Mouse (Mus musculus) intestine, postnatal 0 days (tissue): ENCODE measurements at regions not wholly inside any gene's neighbourhood (a gene's known extent, or its start where the extent isn't known, plus 50 kb on each side); places are given as distances from the start of the nearest gene placed in this dataset.

Experiments
- ATAC-seq: fragments of 200-750 bp; cut with Nextera tagmentation; 2 replicates; pipeline ENCODE4 v1.8.0; 2017; ENCODE audit warnings: mild to moderate bottlenecking, moderate TSS enrichment, moderate library complexity
- H3K27ac ChIP-seq: fragments of 300-500 bp; sonication (generic); 2 replicates; pipeline ENCODE4 v1.5.1; 2014; ENCODE audit warnings: mild to moderate bottlenecking, low read depth, low read length, moderate library complexity
- H3K27me3 ChIP-seq: fragments of 300-500 bp; sonication (generic); replicated peaks from 2 replicates; pipeline ENCODE4 v1.6.1; 2014; ENCODE audit warnings: low read length, mixed read lengths; ENCODE audit not compliant: control insufficient read depth, insufficient read depth
- H3K36me3 ChIP-seq: fragments of 300-500 bp; sonication (generic); 2 replicates; pipeline ENCODE4 v1.6.1; 2014; ENCODE audit warnings: mild to moderate bottlenecking, moderate library complexity; ENCODE audit not compliant: control insufficient read depth, insufficient read depth
- H3K4me1 ChIP-seq: fragments of 300-500 bp; sonication (generic); replicated peaks from 2 replicates; pipeline ENCODE4 v1.6.1; 2014; ENCODE audit warnings: antibody characterized with exemption, low read length, mixed read lengths; ENCODE audit not compliant: control insufficient read depth, insufficient read depth
- H3K4me2 ChIP-seq: fragments of 300-500 bp; sonication (generic); replicated peaks from 2 replicates; pipeline ENCODE4 v1.6.1; 2014; ENCODE audit warnings: low read depth, mild to moderate bottlenecking, moderate library complexity
- H3K4me3 ChIP-seq: fragments of 300-500 bp; sonication (generic); 2 replicates; pipeline ENCODE4 v1.5.1; 2014; ENCODE audit warnings: low read depth, low read length
- H3K9ac ChIP-seq: fragments of 300-500 bp; sonication (generic); 2 replicates; pipeline ENCODE4 v1.6.1; 2014; ENCODE audit warnings: mild to moderate bottlenecking, low read depth, low read length
- H3K9me3 ChIP-seq: fragments of 300-500 bp; sonication (generic); 2 replicates; pipeline ENCODE4 v1.6.1; 2016; ENCODE audit warnings: mixed run types; ENCODE audit not compliant: control insufficient read depth
- CTCF ChIP-seq: sonication (generic); IDR thresholded peaks from 2 replicates; pipeline ENCODE4 v1.5.1; 2016; ENCODE audit warnings: low read depth, mild to moderate bottlenecking, control low read depth, antibody characterized with exemption, moderate library complexity
- WGBS: fragments of 180-500 bp; shearing (Covaris S2); extraction: QIAGEN DNeasy Blood & Tissue Kit; methylation state at CpG from one replicate; pipeline ENCODE4 v1.1.7; 2014; 5-methylcytosine and 5-hydroxymethylcytosine counted together

DNA sequence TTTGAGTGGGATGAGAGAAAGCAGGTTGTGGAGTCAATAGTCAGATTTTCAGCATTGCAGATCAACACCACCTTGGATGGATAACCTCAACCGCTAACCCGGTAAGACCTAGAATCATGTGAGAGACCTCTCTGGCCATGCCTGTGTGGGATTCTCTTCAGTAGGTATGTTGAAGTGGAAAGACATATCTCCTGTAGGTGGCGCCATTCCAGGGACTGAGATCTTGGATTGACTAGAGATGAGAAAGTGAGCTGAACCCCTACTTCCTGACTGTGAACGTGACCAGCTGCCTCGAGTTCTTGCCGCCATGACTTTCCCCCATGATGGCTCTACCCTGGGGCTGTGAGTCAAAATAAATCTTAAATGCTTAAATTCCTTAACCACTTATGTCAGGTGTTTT, 102.7 kb downstream of the Eva1a start:
- TF ChIP-seq CTCF = 0 out of 2 replicates have a peak, but pooled peaks have one; percentile 10
- ATAC-seq = no peak
- Histone ChIP-seq H3K4me1 (no peaks in the 10 kb centered on the region), H3K4me2 (no peak overlapping the region), H3K9me3 (no peaks in the 10 kb centered on the region), H3K9ac (no peak overlapping the region), H3K27ac (no peak overlapping the region), H3K36me3 (no peaks in the 10 kb centered on the region), H3K27me3 (no peaks in the 10 kb centered on the region), H3K4me3 (no peak overlapping the region)
- WGBS = 83% methylated on average over 6 of the region's 6 CpGs

DNA sequence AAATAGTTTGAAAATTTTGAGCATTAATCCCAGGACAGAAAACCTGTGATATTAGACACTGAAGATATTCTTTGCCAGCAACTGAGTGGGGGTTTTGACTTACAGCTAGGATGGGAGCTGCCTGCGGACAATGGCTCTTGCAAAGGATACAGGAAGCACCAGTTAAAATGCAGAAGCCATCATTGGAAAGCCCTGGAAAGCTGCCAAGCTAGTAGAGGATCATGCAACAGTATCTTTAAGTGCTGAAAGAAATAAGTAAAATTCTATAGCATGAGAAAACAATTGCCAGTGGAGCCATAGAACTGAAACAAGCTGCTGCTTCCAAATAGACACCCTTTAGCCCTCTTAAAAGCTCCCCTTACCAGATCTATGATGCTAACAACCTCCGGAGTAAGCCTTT, 109.2 kb downstream of the Eva1a start:
- no peak overlapping the region for H3K27ac ChIP-seq
- no peaks in the 10 kb centered on the region for H3K27me3 ChIP-seq
- H3K36me3 ChIP-seq = no peaks in the 10 kb centered on the region
- no peak overlapping the region for H3K9ac ChIP-seq
- H3K4me3 ChIP-seq = no peak overlapping the region
- H3K4me1 ChIP-seq = no peaks in the 10 kb centered on the region
- TF ChIP-seq CTCF = no peak
- no peak for ATAC-seq
- H3K9me3 ChIP-seq = no peaks in the 10 kb centered on the region
- H3K4me2 ChIP-seq = no peak overlapping the region
- WGBS = 61% methylated on average over 2 of the region's 2 CpGs

DNA sequence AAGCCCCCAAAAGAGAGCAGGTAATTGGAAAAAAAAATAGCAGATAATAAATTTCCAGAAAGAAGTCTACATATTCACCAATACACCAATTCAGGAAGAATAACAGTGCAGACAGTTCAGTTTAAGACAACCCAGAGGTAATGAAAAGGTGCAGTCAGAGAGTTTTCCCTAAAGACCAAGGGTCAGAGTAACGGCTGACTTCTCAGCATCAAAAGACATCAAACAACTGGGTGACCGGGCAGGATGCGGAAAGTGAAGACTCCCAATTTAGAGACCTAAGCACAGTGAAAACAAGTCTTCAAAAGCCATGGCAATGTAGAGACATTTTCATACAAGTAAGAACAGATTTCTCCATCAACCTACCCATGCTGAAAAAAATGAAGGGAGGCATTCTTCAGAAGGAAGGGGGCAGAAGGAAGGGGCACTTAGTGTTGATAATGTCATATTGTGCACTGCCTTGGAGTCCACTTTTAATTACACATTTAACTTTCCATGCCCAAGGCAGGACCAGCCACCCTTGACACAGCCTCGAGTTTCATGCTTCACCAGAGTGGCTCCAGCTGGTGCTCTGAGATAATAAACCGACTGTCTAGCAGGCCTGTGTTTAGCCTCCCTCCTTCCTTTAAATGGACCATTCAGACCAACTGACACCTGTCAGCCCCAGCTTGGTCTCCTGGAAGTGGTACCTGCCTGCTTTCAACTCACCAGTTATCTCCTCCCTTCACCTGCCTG, 129.7 kb downstream of the Eva1a start:
- ATAC-seq = no peak
- TF ChIP-seq CTCF = no peak
- H3K27ac ChIP-seq = no peak overlapping the region

DNA sequence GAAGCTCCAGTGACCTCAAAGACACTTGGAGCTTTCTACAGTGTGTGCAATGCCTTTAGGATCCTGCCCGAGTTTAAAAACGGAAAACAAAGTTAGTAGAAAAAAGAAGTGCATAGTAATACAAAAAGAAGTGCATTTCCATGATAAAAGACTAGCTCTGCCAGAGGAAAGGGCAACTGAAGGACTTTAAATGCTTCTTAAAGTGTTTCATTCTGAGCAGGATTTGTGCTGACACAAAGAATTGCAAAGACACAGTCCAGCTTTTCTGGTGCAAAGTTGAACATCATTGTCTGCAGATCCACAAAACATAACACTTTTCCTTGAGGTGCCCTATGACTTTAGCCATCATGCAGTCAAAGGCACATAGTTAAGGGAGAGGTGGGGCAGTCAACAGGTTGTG, 134.1 kb downstream of the Eva1a start:
- H3K36me3 ChIP-seq = no peaks in the 10 kb centered on the region
- no peak overlapping the region for H3K9ac ChIP-seq
- H3K9me3 ChIP-seq = no peaks in the 10 kb centered on the region
- WGBS = 62% methylated on average over 2 of the region's 2 CpGs
- H3K27ac ChIP-seq = no peak overlapping the region
- H3K4me1 ChIP-seq = no peaks in the 10 kb centered on the region
- H3K4me3 ChIP-seq = no peak overlapping the region
- H3K4me2 ChIP-seq = no peak overlapping the region
- ATAC-seq = no peak
- TF ChIP-seq CTCF = no peak
- H3K27me3 ChIP-seq = no peaks in the 10 kb centered on the region

More for the DNA sequence above, 129.7 kb downstream of the Eva1a start:
- no peak overlapping the region for H3K4me3 ChIP-seq
- H3K4me2 ChIP-seq = no peak overlapping the region
- no peaks in the 10 kb centered on the region for H3K27me3 ChIP-seq
- 61% methylated on average over 5 of the region's 5 CpGs for WGBS
- H3K36me3 ChIP-seq = no peaks in the 10 kb centered on the region
- no peaks in the 10 kb centered on the region for H3K4me1 ChIP-seq
- H3K9ac ChIP-seq = no peak overlapping the region
- no peaks in the 10 kb centered on the region for H3K9me3 ChIP-seq

DNA sequence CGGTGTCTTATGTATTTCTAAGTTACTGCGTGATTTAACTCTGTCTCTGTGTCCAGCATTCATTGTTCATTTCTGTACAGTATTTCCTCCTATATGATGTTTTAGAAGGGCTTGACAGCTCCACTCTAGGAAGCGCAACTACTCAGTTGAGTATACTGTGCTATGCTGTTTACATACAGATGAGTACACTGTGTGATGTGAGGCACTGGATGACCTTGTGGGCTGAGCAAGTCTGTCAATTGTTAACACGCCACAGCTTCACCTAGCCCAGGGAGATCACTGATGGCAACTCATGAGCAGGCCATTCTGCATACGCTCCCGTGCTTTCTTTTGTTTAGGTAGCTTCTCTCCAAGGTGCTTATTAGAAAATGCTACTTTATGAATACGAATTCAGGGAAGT, 159.3 kb downstream of the Eva1a start:
- H3K4me3 ChIP-seq = no peak overlapping the region
- H3K27ac ChIP-seq = no peak overlapping the region
- H3K36me3 ChIP-seq = no peaks in the 10 kb centered on the region
- H3K9ac ChIP-seq = no peak overlapping the region
- no peaks in the 10 kb centered on the region for H3K9me3 ChIP-seq
- no peak overlapping the region for H3K4me2 ChIP-seq
- ATAC-seq = no peak
- TF ChIP-seq CTCF = no peak
- WGBS = 72% methylated on average over 7 of the region's 7 CpGs
- H3K27me3 ChIP-seq = no peaks in the 10 kb centered on the region
- no peaks in the 10 kb centered on the region for H3K4me1 ChIP-seq

DNA sequence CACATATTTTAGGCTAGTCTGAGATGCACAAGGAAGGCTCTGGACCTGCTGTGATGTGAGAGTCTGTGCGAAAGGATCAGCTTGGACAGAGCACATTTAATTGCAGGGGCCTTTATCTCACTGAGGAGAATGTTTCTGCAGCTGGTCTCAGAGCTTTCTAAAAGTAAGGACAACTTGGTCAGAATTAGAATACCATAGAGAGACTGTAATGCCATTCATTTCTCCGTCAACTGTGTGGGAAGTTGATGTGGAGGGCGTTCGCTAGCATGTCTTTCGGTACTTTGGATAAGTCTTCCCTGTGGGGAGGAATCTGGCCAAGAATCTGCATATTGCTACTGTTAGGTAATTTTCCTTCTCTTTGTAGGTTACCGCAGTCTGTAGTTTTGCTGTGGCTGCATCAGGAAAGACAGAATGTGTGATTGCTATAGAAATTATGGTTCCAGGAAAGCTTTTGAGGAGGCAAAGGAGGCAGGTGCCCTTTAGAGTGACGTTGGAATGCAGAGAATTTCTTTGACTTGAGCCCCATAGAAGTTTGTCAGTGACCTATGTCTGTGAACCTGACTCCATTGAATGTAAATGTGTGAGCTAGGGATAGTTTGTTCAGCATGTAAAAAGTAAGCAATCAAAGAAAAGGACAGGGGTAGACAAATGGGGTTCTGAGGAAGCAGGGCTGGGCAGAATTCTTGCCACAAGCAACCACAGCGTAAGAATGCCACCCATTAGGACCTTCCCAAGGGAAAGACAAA, 164.2 kb downstream of the Eva1a start:
- 77% methylated on average over 8 of the region's 8 CpGs for WGBS
- Histone ChIP-seq H3K36me3 (no peaks in the 10 kb centered on the region), H3K27me3 (no peaks in the 10 kb centered on the region), H3K4me2 (no peak overlapping the region), H3K27ac (no peak overlapping the region), H3K9me3 (no peaks in the 10 kb centered on the region), H3K9ac (no peak overlapping the region), H3K4me3 (no peak overlapping the region), H3K4me1 (no peaks in the 10 kb centered on the region)
- ATAC-seq = no peak
- TF ChIP-seq CTCF = no peak
